Mouse (Mus musculus): ENCODE data around the gene Olfr688.
A peak's percentile ranks its signal among the peaks of the same experiment; 100 is the strongest.

Olfr688 gene

DNA sequence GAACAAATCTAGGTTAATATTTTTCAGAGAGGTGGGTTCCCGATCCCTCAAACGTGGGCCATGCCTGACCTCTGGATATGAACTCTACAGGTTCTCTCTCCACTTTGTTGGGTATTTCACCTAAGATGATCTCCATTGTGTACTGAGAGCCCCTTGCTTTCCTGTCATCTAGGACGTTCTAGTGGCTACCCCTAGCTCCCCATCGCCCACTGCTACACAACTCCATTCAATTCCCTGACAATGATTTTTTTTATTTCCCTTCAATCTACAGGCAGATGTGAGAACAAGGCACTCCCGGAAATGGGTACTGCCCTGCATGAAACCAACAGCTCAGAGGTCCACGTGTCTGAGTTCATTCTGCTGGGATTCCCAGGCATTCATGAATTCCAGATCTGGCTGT, at the start of gene Olfr688:
Gene Olfr688 (plus strand): TSS at position 301 of the 400 bp plus-strand sequence.
- no peak for DNase-seq (ENCODE audit: low spot score)

DNA sequence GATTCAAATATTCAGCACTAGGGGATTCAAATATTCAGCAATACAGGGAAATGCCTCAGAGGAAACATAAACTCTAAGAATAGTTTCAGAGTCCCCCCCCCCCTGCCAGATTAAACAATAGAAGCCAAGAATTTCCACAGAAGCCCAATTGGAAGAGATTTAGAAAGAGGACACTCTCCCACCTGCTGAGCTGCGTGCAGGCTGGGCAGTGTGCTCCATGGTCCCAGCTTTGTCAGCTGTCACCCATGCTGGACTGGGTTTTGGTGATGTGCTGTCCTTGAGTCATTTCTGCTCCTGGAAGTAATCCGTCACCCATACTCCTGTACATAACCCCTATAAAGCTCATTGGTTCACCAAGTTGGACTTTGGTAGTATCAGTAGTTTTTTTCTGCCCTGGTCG, 40.2 kb upstream of the Olfr688 start:
- DNase-seq (ENCODE audit: low spot score) = no peak

GRCm38 (mm10) chr7:105248197-105248596, 39.7 kb upstream of the Olfr688 start:
- DNase-seq (ENCODE audit: low spot score) = no peak

DNA sequence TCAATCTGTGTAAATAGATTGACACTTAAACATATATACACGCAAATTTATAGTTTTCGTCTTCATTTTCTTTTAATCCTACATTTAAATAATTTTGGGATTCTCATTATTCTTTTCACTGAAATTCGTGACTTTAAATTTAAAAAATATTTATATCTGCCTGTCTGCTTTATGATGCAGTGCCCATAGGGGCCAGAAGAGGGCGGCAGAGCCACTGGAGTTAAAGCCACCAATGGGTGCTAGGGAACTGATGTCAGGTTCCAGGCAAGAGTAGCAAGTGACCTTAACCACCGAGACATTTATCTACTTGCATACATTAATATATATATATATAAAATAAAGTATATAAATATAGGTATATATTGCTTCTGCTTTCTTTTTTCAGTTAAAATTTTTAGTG, 31.2 kb upstream of the Olfr688 start:
- DNase-seq (ENCODE audit: low spot score) = peak; percentile 3

GRCm38 (mm10) chr7:105272426-105272825, 15.5 kb upstream of the Olfr688 start:
- DNase-seq (ENCODE audit: low spot score) = no peak

- DNase-seq (ENCODE audit: low spot score) = no peak
Measured at GRCm38 (mm10) chr7:105290051-105290450, 2.2 kb downstream of the Olfr688 start.

DNA sequence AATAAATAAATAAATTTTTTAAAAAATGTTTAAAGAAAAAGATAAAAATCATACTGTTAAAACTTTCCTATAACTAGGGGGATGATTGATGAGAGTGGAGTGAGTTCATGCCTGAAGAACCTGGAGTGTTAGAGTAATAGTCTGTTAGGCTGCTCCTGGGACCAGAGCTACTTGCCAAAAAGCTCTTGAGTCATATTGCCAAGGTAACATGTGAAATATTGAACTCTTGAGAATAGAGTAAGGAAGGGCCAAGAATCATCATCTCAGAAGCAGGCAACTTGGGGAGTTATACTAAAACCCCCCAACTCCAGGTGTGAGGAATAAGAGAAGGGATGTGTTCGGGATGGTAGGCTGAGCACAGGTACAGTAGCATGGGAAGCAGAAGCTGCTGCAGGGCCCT, 23.0 kb downstream of the Olfr688 start, which contains the start of gene Olfr689:
Gene Olfr689 (plus strand): TSS at position 301 of the 400 bp plus-strand sequence.
- no peak for DNase-seq (ENCODE audit: low spot score)

DNA sequence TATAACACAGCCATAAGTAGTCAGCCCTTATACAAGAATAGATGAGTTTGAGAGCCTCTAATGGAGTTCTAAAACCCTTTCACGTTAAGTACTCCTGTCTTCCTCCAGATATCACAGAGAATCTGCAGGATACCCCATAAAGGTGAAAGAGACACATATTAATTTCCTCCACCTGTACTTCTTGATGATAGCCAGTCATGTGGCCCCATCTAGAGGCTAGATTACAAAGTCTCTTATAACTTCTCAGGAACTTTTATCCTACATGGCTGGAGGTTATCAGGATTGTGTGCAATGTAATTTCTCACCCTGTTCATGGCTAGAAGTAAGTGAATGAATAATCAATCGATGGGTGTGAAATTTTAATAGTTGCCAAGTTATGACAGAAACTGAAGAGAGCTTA, 37.4 kb downstream of the Olfr688 start:
- no peak for DNase-seq (ENCODE audit: low spot score)

GRCm38 (mm10) chr7:105334004-105334403, 46.1 kb downstream of the Olfr688 start, which contains the start of gene Olfr690:
Gene Olfr690, minus strand, starts transcription at chr7:105334104.
- no peak for DNase-seq (ENCODE audit: low spot score)
